Mouse (Mus musculus) liver, embryonic 16.5 days (tissue): Measurements from ENCODE around the gene Cd163l1. TPM values are rescaled to one million over a fixed set of nuclear protein-coding genes. Genes with fewer than 3 reads are reported as not detected.

Source experiments
- ATAC-seq: fragments of 200-750 bp; cut with Nextera tagmentation; 2 replicates; pipeline ENCODE4 v1.8.0; 2017; ENCODE audit warnings: low read depth, mild to moderate bottlenecking, moderate number of reproducible peaks, moderate library complexity
- H3K27ac ChIP-seq: fragments of 300-500 bp; sonication (generic); 2 replicates; pipeline ENCODE4 v1.5.1; 2014; ENCODE audit warnings: mild to moderate bottlenecking, low read length
- H3K27me3 ChIP-seq: fragments of 300-500 bp; sonication (generic); 2 replicates; pipeline ENCODE4 v1.6.1; 2014; ENCODE audit warnings: low read depth, low read length, mixed read lengths; ENCODE audit not compliant: control insufficient read depth, insufficient read depth
- H3K36me3 ChIP-seq: fragments of 300-500 bp; sonication (generic); 2 replicates; pipeline ENCODE4 v1.6.1; 2014; ENCODE audit warnings: mild to moderate bottlenecking; ENCODE audit not compliant: control insufficient read depth, insufficient read depth
- H3K4me1 ChIP-seq: fragments of 300-500 bp; sonication (generic); 2 replicates; pipeline ENCODE4 v1.6.1; 2014; ENCODE audit warnings: low read depth, low read length, mixed read lengths; ENCODE audit not compliant: control insufficient read depth
- H3K4me2 ChIP-seq: fragments of 300-500 bp; sonication (generic); 2 replicates; pipeline ENCODE4 v1.6.1; 2014; ENCODE audit warnings: low read depth, low read length, mixed read lengths
- H3K4me3 ChIP-seq: fragments of 300-500 bp; sonication (generic); 2 replicates; pipeline ENCODE4 v1.5.1; 2014; ENCODE audit warnings: low read depth, mild to moderate bottlenecking, low read length
- H3K9ac ChIP-seq: fragments of 300-500 bp; sonication (generic); 2 replicates; pipeline ENCODE4 v1.6.1; 2014; ENCODE audit warnings: low read depth, low read length
- H3K9me3 ChIP-seq: fragments of 300-500 bp; sonication (generic); replicated peaks from 2 replicates; pipeline ENCODE4 v1.6.1; 2016; ENCODE audit warnings: low read length; ENCODE audit not compliant: control insufficient read depth
- WGBS: fragments of 180-500 bp; shearing (Covaris S2); extraction: QIAGEN DNeasy Blood & Tissue Kit; methylation state at CpG from one replicate; pipeline ENCODE4 v1.1.7; 2014; ENCODE audit not compliant: insufficient replicate concordance; 5-methylcytosine and 5-hydroxymethylcytosine counted together
- polyA plus RNA-seq: library from polyadenylated mRNA; unstranded; fragments of >200 nt; fragmentation: Nextera tagmentation; extraction: Ambion mirVana; gene quantifications from 2 replicates; pipeline ENCODE4 v1.2.1, GENCODE M21; 2015

Gene Cd163l1
- polyA plus RNA-seq, 1 experiment from 2014 or later, result 0.05 TPM

GRCm38 (mm10) chr7:140187721-140188390 is 30.2 kb upstream of the Cd163l1 start:
- Histone ChIP-seq H3K9me3 (no peaks in the 10 kb centered on the region), H3K4me3 (no peak overlapping the region), H3K36me3 (no peaks in the 10 kb centered on the region), H3K9ac (no peak overlapping the region), H3K4me2 (no peak overlapping the region), H3K27ac (no peak overlapping the region), H3K27me3 (no peaks in the 10 kb centered on the region), H3K4me1 (no peaks in the 10 kb centered on the region)
- 68% methylated on average over 7 of the region's 7 CpGs for WGBS
- ATAC-seq, result no peak

DNA sequence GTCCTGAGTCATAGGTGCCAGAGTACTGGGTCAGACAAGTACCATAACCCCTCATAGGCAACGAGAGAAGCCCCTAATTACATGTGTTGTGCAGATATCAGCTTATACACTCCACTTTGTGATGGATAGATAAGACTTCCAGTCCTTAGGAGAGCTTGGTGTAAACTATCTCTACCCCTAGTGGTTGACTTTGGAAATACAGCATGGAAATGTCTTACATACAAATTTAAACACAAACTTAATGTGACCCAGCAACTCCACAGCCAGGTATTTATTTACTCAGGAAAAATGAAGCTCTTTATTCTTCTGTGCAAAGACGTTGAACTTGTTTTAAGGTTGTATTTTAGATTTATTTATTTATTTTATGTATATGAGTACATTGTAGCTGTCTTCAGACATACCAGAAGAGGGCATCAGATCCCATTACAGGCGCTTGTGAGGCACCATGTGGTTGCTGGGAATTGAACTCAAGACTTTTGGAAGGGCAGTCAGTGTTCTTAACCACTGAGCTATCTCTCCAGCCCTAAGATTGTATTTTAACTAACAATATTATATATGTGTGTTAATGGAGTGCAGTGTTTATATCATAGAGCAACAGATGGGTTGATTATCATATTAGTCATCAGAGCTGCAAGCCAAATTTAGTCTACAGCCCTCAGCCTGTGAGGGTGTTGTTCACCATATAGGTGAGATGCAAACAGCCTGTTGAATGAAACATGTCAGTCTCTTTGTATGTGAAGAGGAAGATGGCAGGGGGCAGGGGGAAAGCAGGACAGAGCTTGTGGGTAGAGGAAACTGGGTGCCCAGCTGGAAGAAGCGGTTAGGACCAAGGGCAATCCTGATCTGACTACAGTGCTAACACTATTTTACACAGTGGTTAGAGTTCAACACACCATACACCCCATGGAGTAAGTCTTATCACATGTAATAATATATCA is 29.4 kb upstream of the Cd163l1 start:
- no peak for ATAC-seq
- 38% methylated on average over 4 of the region's 4 CpGs for WGBS
- no peak overlapping the region for H3K27ac ChIP-seq
- no peak overlapping the region for H3K9ac ChIP-seq
- H3K4me3 ChIP-seq, result no peak overlapping the region
- H3K27me3 ChIP-seq, result no peaks in the 10 kb centered on the region
- H3K4me1 ChIP-seq, result no peaks in the 10 kb centered on the region
- no peaks in the 10 kb centered on the region for H3K36me3 ChIP-seq
- no peak overlapping the region for H3K4me2 ChIP-seq
- no peaks in the 10 kb centered on the region for H3K9me3 ChIP-seq

DNA sequence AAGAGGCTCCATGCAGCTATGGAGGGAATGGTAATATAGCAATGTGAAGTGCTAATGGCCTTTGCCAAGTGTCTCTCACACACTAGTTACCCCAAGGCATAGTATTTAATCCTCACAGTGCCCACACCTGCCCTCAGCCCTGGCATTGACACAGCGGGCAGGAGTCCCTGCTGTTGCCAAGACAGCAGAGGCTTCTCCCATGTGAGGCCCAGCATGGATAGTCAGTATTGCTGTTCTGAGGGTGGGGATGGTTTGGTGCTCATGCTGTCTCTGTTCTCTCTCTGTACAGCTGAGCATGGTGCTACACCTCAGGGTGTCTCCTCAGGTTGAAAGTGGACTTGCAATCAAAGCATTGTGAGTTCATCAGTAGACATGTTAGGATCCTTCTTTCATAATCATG is 27.6 kb upstream of the Cd163l1 start:
- Histone ChIP-seq H3K36me3 (no peaks in the 10 kb centered on the region), H3K4me1 (no peaks in the 10 kb centered on the region), H3K4me2 (no peak overlapping the region), H3K9me3 (no peaks in the 10 kb centered on the region), H3K27me3 (no peaks in the 10 kb centered on the region), H3K9ac (no peak overlapping the region), H3K27ac (no peak overlapping the region), H3K4me3 (no peak overlapping the region)
- 75% methylated on average over 1 of the region's 1 CpGs for WGBS
- ATAC-seq, result no peak

DNA sequence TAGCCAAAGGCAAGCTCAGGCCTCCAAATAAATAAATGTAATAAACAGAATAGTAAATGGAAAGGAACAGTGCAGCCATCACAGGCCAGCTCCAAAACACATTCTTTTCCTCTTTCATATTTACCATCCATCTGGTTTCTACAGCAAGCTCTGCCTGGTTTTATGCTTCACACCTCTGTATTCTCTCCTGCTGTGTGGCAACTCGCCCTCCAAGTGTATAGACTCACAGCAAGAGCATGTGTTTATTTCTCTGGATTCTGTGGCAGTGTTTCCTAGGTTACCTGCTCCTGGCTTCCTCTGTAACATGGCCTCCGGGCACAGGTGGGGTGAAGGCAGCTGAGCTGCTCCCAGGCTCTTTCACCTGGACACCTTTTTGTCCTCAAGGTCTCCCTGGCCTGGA is 25.6 kb upstream of the Cd163l1 start:
- WGBS, result 40% methylated on average over 2 of the region's 2 CpGs
- H3K4me2 ChIP-seq, result no peak overlapping the region
- no peak overlapping the region for H3K9ac ChIP-seq
- ATAC-seq, result no peak
- no peaks in the 10 kb centered on the region for H3K9me3 ChIP-seq
- no peaks in the 10 kb centered on the region for H3K36me3 ChIP-seq
- H3K4me3 ChIP-seq, result no peak overlapping the region
- no peaks in the 10 kb centered on the region for H3K27me3 ChIP-seq
- H3K4me1 ChIP-seq, result no peaks in the 10 kb centered on the region
- H3K27ac ChIP-seq, result no peak overlapping the region

DNA sequence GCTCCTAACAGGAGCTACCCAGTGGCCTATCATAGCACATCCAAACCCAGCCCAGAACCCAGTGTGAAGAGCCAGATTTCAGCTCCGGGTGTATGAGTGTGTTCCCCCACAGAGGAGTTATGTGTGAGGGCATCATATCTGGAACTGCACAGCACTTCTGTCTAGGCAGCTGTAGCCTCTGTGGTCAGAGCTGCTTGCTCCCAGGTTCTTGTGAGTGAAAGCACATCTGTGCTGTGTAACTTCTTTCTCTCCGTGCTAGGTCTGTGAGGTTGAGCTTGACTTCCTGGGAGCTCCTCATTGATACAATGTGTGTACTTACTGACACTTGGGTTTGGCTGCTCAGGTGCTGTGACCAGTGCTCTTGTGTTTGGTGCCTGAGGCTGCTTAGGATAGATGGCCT is 25.2 kb upstream of the Cd163l1 start:
- Histone ChIP-seq H3K36me3 (no peaks in the 10 kb centered on the region), H3K9me3 (no peaks in the 10 kb centered on the region), H3K4me2 (no peak overlapping the region), H3K9ac (no peak overlapping the region), H3K4me3 (no peak overlapping the region), H3K4me1 (no peaks in the 10 kb centered on the region), H3K27me3 (no peaks in the 10 kb centered on the region), H3K27ac (no peak overlapping the region)
- no peak for ATAC-seq
- 39% methylated on average over 2 of the region's 2 CpGs for WGBS

- Histone ChIP-seq H3K27me3 (no peaks in the 10 kb centered on the region), H3K4me3 (no peak overlapping the region), H3K4me2 (no peak overlapping the region), H3K4me1 (no peaks in the 10 kb centered on the region), H3K36me3 (no peaks in the 10 kb centered on the region), H3K9me3 (no peaks in the 10 kb centered on the region), H3K9ac (no peak overlapping the region), H3K27ac (no peak overlapping the region)
- WGBS, result 60% methylated on average over 4 of the region's 4 CpGs
- ATAC-seq, result no peak
Observed at GRCm38 (mm10) chr7:140194031-140194430, 24.0 kb upstream of the Cd163l1 start.

DNA sequence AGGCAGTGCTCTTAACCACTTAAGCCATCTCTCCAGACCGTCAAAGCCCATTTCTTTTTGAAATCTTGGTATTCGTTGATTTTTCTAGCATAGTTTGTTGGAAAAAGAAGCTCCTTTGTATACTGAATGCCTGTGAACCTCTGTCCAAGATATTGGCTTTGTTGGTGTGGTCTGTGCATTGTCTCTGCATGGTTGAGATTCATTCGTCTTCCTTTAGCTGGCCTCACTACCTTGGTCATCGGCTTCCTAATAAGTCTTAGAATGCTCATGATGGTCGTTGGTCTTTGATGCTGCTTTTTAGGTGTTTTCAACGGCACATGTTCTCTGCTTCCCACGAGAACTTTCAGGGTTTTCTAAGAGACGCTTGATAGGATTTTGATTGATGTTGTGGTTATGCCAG is 22.1 kb upstream of the Cd163l1 start:
- Histone ChIP-seq H3K9me3 (no peaks in the 10 kb centered on the region), H3K27ac (no peak overlapping the region), H3K9ac (no peak overlapping the region), H3K4me3 (no peak overlapping the region), H3K4me2 (no peak overlapping the region), H3K27me3 (no peaks in the 10 kb centered on the region), H3K36me3 (no peaks in the 10 kb centered on the region), H3K4me1 (no peaks in the 10 kb centered on the region)
- 51% methylated on average over 8 of the region's 8 CpGs for WGBS
- no peak for ATAC-seq

DNA sequence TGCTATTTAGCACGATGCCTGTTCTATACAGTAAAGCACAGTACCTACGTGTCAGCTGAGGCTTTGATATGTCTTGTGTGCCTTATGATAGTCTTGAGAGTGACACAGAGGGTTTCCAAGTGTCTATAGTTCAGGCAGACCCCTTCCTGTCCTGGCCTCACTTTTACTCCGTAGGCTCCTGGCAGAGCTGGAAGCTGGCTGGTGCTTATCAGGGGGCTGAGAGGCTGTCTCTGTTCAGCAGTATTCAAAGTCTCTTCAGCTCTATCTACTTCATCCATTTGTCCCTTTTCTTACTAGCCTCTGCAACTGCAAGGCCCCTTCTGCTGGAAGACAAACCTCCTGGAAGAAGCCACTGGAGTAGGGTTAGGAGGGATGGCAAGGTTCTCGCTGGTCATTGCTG is 17.0 kb upstream of the Cd163l1 start:
- no peaks in the 10 kb centered on the region for H3K9me3 ChIP-seq
- H3K36me3 ChIP-seq, result no peaks in the 10 kb centered on the region
- peak; percentile 47; the same call in 1 of the 2 replicates for ATAC-seq
- no peak overlapping the region for H3K27ac ChIP-seq
- H3K27me3 ChIP-seq, result no peaks in the 10 kb centered on the region
- H3K4me3 ChIP-seq, result no peak overlapping the region
- 49% methylated on average over 4 of the region's 4 CpGs for WGBS
- no peak overlapping the region for H3K4me2 ChIP-seq
- H3K4me1 ChIP-seq, result no peaks in the 10 kb centered on the region
- H3K9ac ChIP-seq, result no peak overlapping the region

DNA sequence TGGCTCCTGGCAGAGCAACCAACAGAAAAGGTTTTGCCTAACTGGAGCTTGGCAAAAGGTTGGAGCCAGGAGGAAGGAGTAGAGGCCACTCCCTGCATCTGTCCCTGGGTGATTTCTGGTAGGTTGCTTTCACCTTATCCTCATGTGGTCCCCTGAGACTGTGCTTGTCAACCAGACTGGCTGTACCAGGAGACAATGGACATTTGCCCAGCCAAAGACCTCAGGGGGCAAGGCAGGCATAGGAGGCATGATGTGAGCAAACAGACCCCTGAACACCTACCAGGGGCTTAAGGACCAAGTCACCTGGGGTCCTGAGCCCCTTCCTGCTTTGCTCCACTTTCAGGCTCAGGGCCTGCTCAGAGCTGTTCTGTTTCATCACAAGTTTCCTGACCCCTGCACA is 12.2 kb upstream of the Cd163l1 start, which contains the start of gene Olfr524:
TSS of gene Olfr524 (minus strand) at position 101 of the 400 bp plus-strand sequence.
- no peaks in the 10 kb centered on the region for H3K36me3 ChIP-seq
- no peak for ATAC-seq
- peaks cover 4% of the 10 kb centered on the region; the same call in 1 of the 2 replicates for H3K4me1 ChIP-seq
- H3K9me3 ChIP-seq, result no peaks in the 10 kb centered on the region
- H3K4me2 ChIP-seq, result no peak within 1 kb of the TSS
- H3K4me3 ChIP-seq, result no peak within 1 kb of the TSS
- no peak within 1 kb of the TSS for H3K27ac ChIP-seq
- H3K9ac ChIP-seq, result no peak within 1 kb of the TSS
- H3K27me3 ChIP-seq, result no peaks in the 10 kb centered on the region
